In genomic region chr2:75938117-75939063, GRCm38 (mm10) we compare ENCODE assay signal across 8 mouse cellular contexts. TPM values are rescaled to one million over a fixed set of nuclear protein-coding genes. Genes with fewer than 3 reads are reported as not detected.
A peak's percentile ranks its signal among the peaks of the same experiment; 100 is the strongest.
DNase-seq lines count a peak whose midpoint lies in the region; ATAC-seq and TF ChIP-seq lines count a peak whose summit lies in the region.

Gene Ttc30b (minus strand): TSS chr2:75938585.

- WGBS in heart, embryonic 11.5 days (ENCODE audit: insufficient replicate concordance) = 4% methylated on average over 39 of the region's 42 CpGs
- 3% methylated on average over 42 of the region's 42 CpGs for WGBS in kidney, embryonic 15.5 days
- WGBS in limb, embryonic 15.5 days = 2% methylated on average over 42 of the region's 42 CpGs
- WGBS in midbrain, postnatal 0 days = 4% methylated on average over 35 of the region's 42 CpGs

- peak within 1 kb of the TSS; percentile 67 for H3K4me2 ChIP-seq in heart, embryonic 11.5 days
- H3K4me2 ChIP-seq in kidney, embryonic 15.5 days = peak within 1 kb of the TSS; percentile 61
- H3K4me2 ChIP-seq in limb, embryonic 15.5 days = peak within 1 kb of the TSS; percentile 55
- H3K4me2 ChIP-seq in midbrain, postnatal 0 days (ENCODE audit: low read depth, low read length, poor library complexity, severe bottlenecking) = peak within 1 kb of the TSS; percentile 52

- peak within 1 kb of the TSS; percentile 74 for H3K9ac ChIP-seq in heart, embryonic 11.5 days (ENCODE audit: low read depth, low read length)
- H3K9ac ChIP-seq in kidney, embryonic 15.5 days = peak within 1 kb of the TSS; percentile 21
- H3K9ac ChIP-seq in limb, embryonic 15.5 days = peak within 1 kb of the TSS; percentile 44
- H3K9ac ChIP-seq in midbrain, postnatal 0 days (replicated peaks; ENCODE audit: low read length, poor library complexity, severe bottlenecking) = peak within 1 kb of the TSS; percentile 61

- H3K27me3 ChIP-seq in erythroblast, embryonic 14.5 days (ENCODE audit: control insufficient read depth) = no peaks in the 10 kb centered on the region; the same call in 1 of the 2 replicates
- no peaks in the 10 kb centered on the region for H3K27me3 ChIP-seq in heart, embryonic 11.5 days (ENCODE audit: control insufficient read depth, insufficient read depth, low read length)
- H3K27me3 ChIP-seq in kidney, embryonic 15.5 days = no peaks in the 10 kb centered on the region
- no peaks in the 10 kb centered on the region for H3K27me3 ChIP-seq in limb, embryonic 15.5 days
- no peaks in the 10 kb centered on the region for H3K27me3 ChIP-seq in midbrain, postnatal 0 days (ENCODE audit: insufficient read depth, low read length)

- ATAC-seq in heart, embryonic 11.5 days (replicated peaks; ENCODE audit: insufficient number of reproducible peaks, low FRiP score, low TSS enrichment) = 0 out of 2 replicates have a peak, but pooled peaks have one; percentile 65
- ATAC-seq in kidney, embryonic 15.5 days (replicated peaks; ENCODE audit: low FRiP score) = peak; percentile 92
- ATAC-seq in limb, embryonic 15.5 days (ENCODE audit: insufficient number of reproducible peaks, low FRiP score, low TSS enrichment, low read depth) = peak; percentile 83
- ATAC-seq in midbrain, postnatal 0 days (ENCODE audit: low FRiP score) = peak; percentile 87

- no peak for TF ChIP-seq CTCF in brain, embryonic 14.5 days (IDR thresholded peaks at IDR 0.05; ENCODE audit: borderline replicate concordance, extremely low read depth, insufficient read depth, insufficient read length)
- no peak for TF ChIP-seq CTCF in midbrain, postnatal 0 days (IDR thresholded peaks at IDR 0.05)

- H3K36me3 ChIP-seq in erythroblast, embryonic 14.5 days (ENCODE audit: control insufficient read depth) = no peaks in the 10 kb centered on the region
- no peaks in the 10 kb centered on the region for H3K36me3 ChIP-seq in heart, embryonic 11.5 days (ENCODE audit: control insufficient read depth, insufficient read depth, low read length)
- no peaks in the 10 kb centered on the region for H3K36me3 ChIP-seq in kidney, embryonic 15.5 days
- H3K36me3 ChIP-seq in limb, embryonic 15.5 days = no peaks in the 10 kb centered on the region
- no peaks in the 10 kb centered on the region for H3K36me3 ChIP-seq in midbrain, postnatal 0 days (ENCODE audit: insufficient read depth, low read length)

- peak; percentile 81 for DNase-seq in A20 (ENCODE audit: low read depth, low spot score)
- DNase-seq in brain, embryonic 14.5 days (ENCODE audit: low read depth) = peak; percentile 94
- peak; percentile 90 for DNase-seq in midbrain, postnatal 0 days (ENCODE audit: low spot score)
- DNase-seq in spleen, postnatal 10 days (ENCODE audit: low spot score in 2 of 2) = peak; percentile 44 to 71

- peaks cover 14% of the 10 kb centered on the region for H3K4me1 ChIP-seq in erythroblast, embryonic 14.5 days (ENCODE audit: control insufficient read depth)
- 0 out of 2 replicates have a peak, but pooled peaks cover 6% of the 10 kb centered on the region for H3K4me1 ChIP-seq in heart, embryonic 11.5 days (ENCODE audit: control insufficient read depth, insufficient read depth, low read length)
- peaks cover 6% of the 10 kb centered on the region for H3K4me1 ChIP-seq in kidney, embryonic 15.5 days
- H3K4me1 ChIP-seq in limb, embryonic 15.5 days = peaks cover 3% of the 10 kb centered on the region; the same call in 1 of the 2 replicates
- H3K4me1 ChIP-seq in midbrain, postnatal 0 days (ENCODE audit: insufficient read depth, low read length) = no peaks in the 10 kb centered on the region

- peak within 1 kb of the TSS; percentile 73; the same call in 1 of the 2 replicates for H3K27ac ChIP-seq in heart, embryonic 11.5 days (ENCODE audit: low read depth, low read length)
- peak within 1 kb of the TSS; percentile 79 for H3K27ac ChIP-seq in kidney, embryonic 15.5 days
- H3K27ac ChIP-seq in limb, embryonic 15.5 days = peak within 1 kb of the TSS; percentile 95
- peak within 1 kb of the TSS; percentile 83 for H3K27ac ChIP-seq in midbrain, postnatal 0 days (ENCODE audit: low read depth, low read length)

- peak within 1 kb of the TSS; percentile 80 for H3K4me3 ChIP-seq in erythroblast, embryonic 14.5 days (replicated peaks)
- H3K4me3 ChIP-seq in heart, embryonic 11.5 days (ENCODE audit: low read depth, low read length) = peak within 1 kb of the TSS; percentile 46
- peak within 1 kb of the TSS; percentile 54 for H3K4me3 ChIP-seq in kidney, embryonic 15.5 days (replicated peaks)
- peak within 1 kb of the TSS; percentile 53 for H3K4me3 ChIP-seq in limb, embryonic 15.5 days
- peak within 1 kb of the TSS; percentile 48 for H3K4me3 ChIP-seq in midbrain, postnatal 0 days (ENCODE audit: low read depth, low read length)

- H3K9me3 ChIP-seq in erythroblast, embryonic 14.5 days (ENCODE audit: control insufficient read depth, low read length) = no peaks in the 10 kb centered on the region
- H3K9me3 ChIP-seq in heart, embryonic 11.5 days (replicated peaks; ENCODE audit: control insufficient read depth, low read length) = no peaks in the 10 kb centered on the region
- no peaks in the 10 kb centered on the region for H3K9me3 ChIP-seq in kidney, embryonic 15.5 days (replicated peaks)
- H3K9me3 ChIP-seq in limb, embryonic 15.5 days = no peaks in the 10 kb centered on the region
- no peaks in the 10 kb centered on the region for H3K9me3 ChIP-seq in midbrain, postnatal 0 days (ENCODE audit: low read length)

- TF ChIP-seq POLR2A in brain, embryonic 14.5 days (IDR thresholded peaks at IDR 0.05; ENCODE audit: borderline replicate concordance, extremely low read depth, insufficient read depth, insufficient read length, poor library complexity, severe bottlenecking) = no peak

RNA-seq across cellular contexts. Expression of gene Ttc30b, which starts in this region (rescaled TPM):
- polyA plus RNA-seq in brain, embryonic 14.5 days (2012; rRNA removed) = 12.1 and 13.5 TPM in 2 replicates
- polyA plus RNA-seq in erythroblast, embryonic 14.5 days (2012) = 0.06 TPM in 1 of 2 replicates, not detected in the other
- polyA plus RNA-seq in heart, embryonic 11.5 days (2014; fragmentation: Nextera tagmentation; extraction: Ambion mirVana) = 9.3 TPM in 2 replicates
- 11.8 and 12.3 TPM in 2 replicates for polyA plus RNA-seq in kidney, embryonic 15.5 days (2015; fragmentation: Nextera tagmentation; extraction: Ambion mirVana)
- 12.8 and 12.9 TPM in 2 replicates for polyA plus RNA-seq in limb, embryonic 15.5 days (2015; fragmentation: Nextera tagmentation; extraction: Ambion mirVana)
- total RNA-seq in midbrain, postnatal 0 days (2014; rRNA removed) = 29.1 and 30.8 TPM in 2 replicates
- 18.7 and 19.3 TPM in 2 replicates for polyA plus RNA-seq in midbrain, postnatal 0 days (2015; fragmentation: Nextera tagmentation; extraction: Ambion mirVana)

Comparison
In these comparisons a context has a peak if more than half of its experiments do, and no peak if none do; other contexts are left out.
1. Peak in every context shown above with its lines: DNase-seq, ATAC-seq, H3K4me3 ChIP-seq and H3K27ac ChIP-seq.
2. H3K9ac ChIP-seq: peak in every context shown above with its lines; median percentile 74 in heart, embryonic 11.5 days; 61 in midbrain, postnatal 0 days; 44 in limb, embryonic 15.5 days; 21 in kidney, embryonic 15.5 days.